Mouse (Mus musculus) thymus, postnatal 4 days (tissue): Measurements from ENCODE around the gene Hrh3.

Source experiments
- DNase-seq: peaks from one replicate; pipeline ENCODE4 v3.0.0; 2021

The Hrh3 gene

GRCm38 (mm10) chr2:180053001-180053400, 51.3 kb downstream of the Hrh3 start:
- no peak for DNase-seq

GRCm38 (mm10) chr2:180051986-180052733, 52.1 kb downstream of the Hrh3 start:
- peak; percentile 74 for DNase-seq

GRCm38 (mm10) chr2:180050986-180051385, 53.3 kb downstream of the Hrh3 start:
- DNase-seq = peak; percentile 94
